Mouse (Mus musculus): Measurements from ENCODE around the gene Olfr992.

DNA sequence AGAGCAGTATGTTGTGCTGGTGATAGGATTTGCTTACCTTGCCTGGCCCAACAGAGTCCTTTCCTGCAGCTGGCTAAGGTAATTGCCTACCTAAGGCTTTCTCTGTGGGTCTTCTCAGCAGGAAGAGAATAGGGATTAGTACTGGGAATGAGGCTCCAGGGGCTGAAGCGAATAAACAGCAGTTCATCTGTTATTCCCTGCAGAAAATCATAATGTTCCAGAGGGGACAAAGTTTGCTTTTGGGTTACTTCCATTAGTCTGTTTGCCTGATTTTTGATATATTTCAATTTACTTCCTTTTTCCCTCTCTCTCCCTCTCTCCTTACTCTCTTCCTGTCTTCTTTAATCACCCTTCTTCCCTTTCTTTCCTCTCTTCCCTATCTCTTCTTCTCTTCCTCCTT is 34.3 kb upstream of the Olfr992 start, which contains the start of gene Olfr995:
- TF ChIP-seq CTCF (IDR thresholded peaks at IDR 0.05; ENCODE audit: low read depth, low read length): no peak
- no peak for TF ChIP-seq POLR2A (IDR thresholded peaks at IDR 0.05; ENCODE audit: borderline replicate concordance, low read depth, low read length)
